Mouse (Mus musculus) embryonic facial prominence, embryonic 11.5 days (tissue): Measurements from ENCODE around the gene Ism1. TPM values are rescaled to one million over a fixed set of nuclear protein-coding genes. Genes with fewer than 3 reads are reported as not detected.

Experiments used
- ATAC-seq: fragments of 200-750 bp; cut with Nextera tagmentation; replicated peaks from 2 replicates; pipeline ENCODE4 v1.8.0; 2017; ENCODE audit warnings: low read depth; ENCODE audit not compliant: insufficient number of reproducible peaks, low FRiP score, low TSS enrichment
- DNase-seq: peaks from one replicate; pipeline ENCODE4 v3.0.0-alpha.2; 2015; ENCODE audit warnings: low spot score
- H3K27ac ChIP-seq: fragments of 300-500 bp; sonication (generic); replicated peaks from 2 replicates; pipeline ENCODE4 v1.5.1; 2014; ENCODE audit warnings: mild to moderate bottlenecking, low read depth, low read length, control low read depth
- H3K27me3 ChIP-seq: fragments of 300-500 bp; sonication (generic); 2 replicates; pipeline ENCODE4 v1.6.1; 2014; ENCODE audit warnings: mild to moderate bottlenecking, low read length, moderate library complexity, mixed read lengths; ENCODE audit not compliant: control insufficient read depth, insufficient read depth
- H3K36me3 ChIP-seq: fragments of 300-500 bp; sonication (generic); replicated peaks from 2 replicates; pipeline ENCODE4 v1.6.1; 2014; ENCODE audit warnings: low read depth, mild to moderate bottlenecking, low read length, moderate library complexity, mixed read lengths; ENCODE audit not compliant: control insufficient read depth, insufficient read depth
- H3K4me1 ChIP-seq: fragments of 300-500 bp; sonication (generic); 2 replicates; pipeline ENCODE4 v1.6.1; 2014; ENCODE audit warnings: low read length, mixed read lengths; ENCODE audit not compliant: control insufficient read depth, insufficient read depth
- H3K4me2 ChIP-seq: fragments of 300-500 bp; sonication (generic); 2 replicates; pipeline ENCODE4 v1.6.1; 2014; ENCODE audit warnings: low read depth, mild to moderate bottlenecking, control low read depth, low read length, moderate library complexity
- H3K4me3 ChIP-seq: fragments of 300-500 bp; sonication (generic); 2 replicates; pipeline ENCODE4 v1.5.1; 2014; ENCODE audit warnings: low read depth, low read length, control low read depth
- H3K9ac ChIP-seq: fragments of 300-500 bp; sonication (generic); replicated peaks from 2 replicates; pipeline ENCODE4 v1.6.1; 2014; ENCODE audit warnings: mild to moderate bottlenecking, control low read depth, low read length
- H3K9me3 ChIP-seq: fragments of 300-500 bp; sonication (generic); replicated peaks from 2 replicates; pipeline ENCODE4 v1.6.1; 2016; ENCODE audit warnings: mild to moderate bottlenecking, low read length, inconsistent platforms, mixed read lengths; ENCODE audit not compliant: control insufficient read depth
- WGBS: fragments of 180-500 bp; shearing (Covaris S2); extraction: QIAGEN DNeasy Blood & Tissue Kit; methylation state at CpG from one replicate; pipeline ENCODE4 v1.1.7; 2014; 5-methylcytosine and 5-hydroxymethylcytosine counted together
- polyA plus RNA-seq: library from polyadenylated mRNA; unstranded; fragments of >200 nt; fragmentation: Nextera tagmentation; extraction: Ambion mirVana; gene quantifications from 2 replicates; pipeline ENCODE4 v1.2.1, GENCODE M21; 2014

Gene Ism1
- polyA plus RNA-seq, 1 experiment from 2014 or later: 1.8 TPM

GRCm38 (mm10) chr2:139671838-139672237 is 6.1 kb upstream of the Ism1 start:
- no peak overlapping the region for H3K4me3 ChIP-seq
- no peaks in the 10 kb centered on the region for H3K4me1 ChIP-seq
- H3K9me3 ChIP-seq: no peaks in the 10 kb centered on the region
- ATAC-seq (no peak), DNase-seq (no peak)
- no peaks in the 10 kb centered on the region for H3K36me3 ChIP-seq
- WGBS: 80% methylated on average over 3 of the region's 3 CpGs
- H3K4me2 ChIP-seq: no peak overlapping the region
- H3K27ac ChIP-seq: no peak overlapping the region
- H3K27me3 ChIP-seq: no peaks in the 10 kb centered on the region
- H3K9ac ChIP-seq: no peak overlapping the region

GRCm38 (mm10) chr2:139672371-139672770 is 5.6 kb upstream of the Ism1 start:
- Histone ChIP-seq H3K9ac (no peak overlapping the region), H3K36me3 (no peaks in the 10 kb centered on the region), H3K27ac (no peak overlapping the region), H3K27me3 (no peaks in the 10 kb centered on the region), H3K9me3 (no peaks in the 10 kb centered on the region), H3K4me3 (no peak overlapping the region), H3K4me1 (no peaks in the 10 kb centered on the region), H3K4me2 (no peak overlapping the region)
- ATAC-seq: no peak
- DNase-seq: no peak
- WGBS: 71% methylated on average over 2 of the region's 2 CpGs

- H3K27ac ChIP-seq: no peak overlapping the region
- under 1% methylated on average over 52 of the region's 52 CpGs for WGBS
- H3K4me3 ChIP-seq: peak overlapping the region; percentile 85
- H3K27me3 ChIP-seq: no peaks in the 10 kb centered on the region
- DNase-seq (peak; percentile 62), ATAC-seq (peak; percentile 55)
- H3K4me1 ChIP-seq: no peaks in the 10 kb centered on the region
- H3K9ac ChIP-seq: peak overlapping the region; percentile 84
- H3K9me3 ChIP-seq: no peaks in the 10 kb centered on the region
- H3K36me3 ChIP-seq: no peaks in the 10 kb centered on the region
- peak overlapping the region; percentile 99 for H3K4me2 ChIP-seq
Observed at GRCm38 (mm10) chr2:139677065-139677762, 764 bp upstream of the Ism1 start.

GRCm38 (mm10) chr2:139678275-139679140 is 530 bp downstream of the Ism1 start:
- peak overlapping the region; percentile 84 for H3K9ac ChIP-seq
- peak overlapping the region; percentile 85 for H3K4me3 ChIP-seq
- peak; percentile 88 for ATAC-seq
- peak; percentile 82 for DNase-seq
- H3K4me1 ChIP-seq: no peaks in the 10 kb centered on the region
- no peaks in the 10 kb centered on the region for H3K36me3 ChIP-seq
- H3K27ac ChIP-seq: peak overlapping the region; percentile 75
- H3K9me3 ChIP-seq: no peaks in the 10 kb centered on the region
- WGBS: 0% methylated on average over 60 of the region's 84 CpGs
- no peaks in the 10 kb centered on the region for H3K27me3 ChIP-seq
- peak overlapping the region; percentile 99 for H3K4me2 ChIP-seq

GRCm38 (mm10) chr2:139682540-139682939 is 4.6 kb downstream of the Ism1 start:
- Histone ChIP-seq H3K27ac (no peak overlapping the region), H3K27me3 (no peaks in the 10 kb centered on the region), H3K4me1 (no peaks in the 10 kb centered on the region), H3K4me2 (no peak overlapping the region), H3K4me3 (no peak overlapping the region), H3K9me3 (no peaks in the 10 kb centered on the region), H3K9ac (no peak overlapping the region), H3K36me3 (no peaks in the 10 kb centered on the region)
- DNase-seq (no peak), ATAC-seq (no peak)
- 65% methylated on average over 3 of the region's 3 CpGs for WGBS

GRCm38 (mm10) chr2:139689442-139690003 is 11.5 kb downstream of the Ism1 start:
- no peaks in the 10 kb centered on the region for H3K4me1 ChIP-seq
- H3K27me3 ChIP-seq: no peaks in the 10 kb centered on the region
- H3K4me3 ChIP-seq: no peak overlapping the region
- ATAC-seq: no peak
- H3K36me3 ChIP-seq: no peaks in the 10 kb centered on the region
- no peak overlapping the region for H3K4me2 ChIP-seq
- H3K9ac ChIP-seq: no peak overlapping the region
- H3K27ac ChIP-seq: no peak overlapping the region
- no peak for DNase-seq
- 91% methylated on average over 1 of the region's 1 CpGs for WGBS
- no peaks in the 10 kb centered on the region for H3K9me3 ChIP-seq

- no peaks in the 10 kb centered on the region for H3K27me3 ChIP-seq
- H3K4me3 ChIP-seq: no peak overlapping the region
- 94% methylated on average over 3 of the region's 3 CpGs for WGBS
- H3K4me1 ChIP-seq: no peaks in the 10 kb centered on the region
- no peaks in the 10 kb centered on the region for H3K36me3 ChIP-seq
- no peak overlapping the region for H3K4me2 ChIP-seq
- H3K9me3 ChIP-seq: no peaks in the 10 kb centered on the region
- H3K9ac ChIP-seq: no peak overlapping the region
- no peak overlapping the region for H3K27ac ChIP-seq
- ATAC-seq (no peak), DNase-seq (no peak)
Observed at GRCm38 (mm10) chr2:139693521-139693920, 15.5 kb downstream of the Ism1 start.

- 82% methylated on average over 5 of the region's 5 CpGs for WGBS
- ATAC-seq (no peak), DNase-seq (no peak)
- no peak overlapping the region for H3K9ac ChIP-seq
- no peak overlapping the region for H3K4me2 ChIP-seq
- H3K4me1 ChIP-seq: no peaks in the 10 kb centered on the region
- H3K27ac ChIP-seq: no peak overlapping the region
- H3K9me3 ChIP-seq: no peaks in the 10 kb centered on the region
- H3K36me3 ChIP-seq: no peaks in the 10 kb centered on the region
- no peaks in the 10 kb centered on the region for H3K27me3 ChIP-seq
- no peak overlapping the region for H3K4me3 ChIP-seq
Observed at GRCm38 (mm10) chr2:139694638-139695037, 16.7 kb downstream of the Ism1 start.
